Mouse (Mus musculus) adrenal gland, adult (tissue): ENCODE data around the gene Sec14l1.

Source experiments
- DNase-seq, 2 experiments: peaks; one replicate each; pipeline ENCODE4 v3.0.0; 2022 to 2023; ENCODE audit warnings: low spot score in 1 of 2; ENCODE audit not compliant: inconsistent age in 2 of 2

Sec14l1 gene

DNA sequence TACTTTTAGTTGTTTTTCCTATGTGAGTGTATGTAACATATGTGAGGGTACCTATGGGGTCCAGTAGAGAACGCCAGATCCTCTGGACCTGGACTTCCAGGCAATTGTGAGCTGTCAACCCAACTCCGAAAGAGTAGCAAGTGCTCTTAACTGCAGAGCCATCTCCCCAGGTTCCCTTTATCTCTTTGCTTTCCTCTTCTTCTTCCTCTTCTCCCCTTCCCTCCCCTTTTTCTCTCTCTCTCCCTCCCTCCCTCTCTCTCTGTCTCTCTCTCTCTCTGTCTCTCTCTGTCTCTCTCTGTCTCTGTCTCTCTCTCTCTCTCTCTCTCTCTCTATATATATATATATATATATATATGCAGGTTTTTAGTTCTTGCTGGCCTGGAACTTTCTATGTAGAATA, 7.1 kb upstream of the Sec14l1 start:
- DNase-seq = no peak

DNA sequence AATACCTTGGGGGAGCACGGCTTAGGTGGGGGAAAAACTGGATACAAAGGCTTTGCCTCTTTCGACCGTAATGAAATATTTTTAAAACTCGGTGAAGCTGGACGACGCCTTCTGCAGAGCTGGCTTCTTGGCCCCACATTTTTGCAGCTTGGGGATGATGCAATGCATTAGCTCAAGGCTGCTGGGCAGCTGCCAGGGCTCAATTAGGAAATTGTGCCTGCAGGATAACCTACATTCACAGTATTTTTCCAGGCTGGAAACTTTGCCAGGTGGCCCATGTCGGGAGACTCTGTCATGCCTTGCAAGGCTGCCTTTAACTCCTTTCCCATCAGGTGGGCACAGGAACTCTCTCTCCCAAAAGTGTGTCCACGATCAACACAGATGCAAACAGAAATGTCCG, 6.4 kb upstream of the Sec14l1 start:
- DNase-seq = peak; percentile 92 to 97

- peak in 1 of 2 experiments; percentile 48 for DNase-seq
These were observed 5.6 kb upstream of the Sec14l1 start for GRCm38 (mm10) chr11:117109179-117109954.

- DNase-seq = peak in 1 of 2 experiments; percentile 57
These were observed 2.9 kb upstream of the Sec14l1 start for GRCm38 (mm10) chr11:117111967-117112648.

- DNase-seq = no peak
These were observed 2.3 kb upstream of the Sec14l1 start for GRCm38 (mm10) chr11:117112649-117113051.

- peak in 1 of 2 experiments; percentile 74 for DNase-seq
These were observed 1.6 kb upstream of the Sec14l1 start for GRCm38 (mm10) chr11:117113377-117113776.

DNA sequence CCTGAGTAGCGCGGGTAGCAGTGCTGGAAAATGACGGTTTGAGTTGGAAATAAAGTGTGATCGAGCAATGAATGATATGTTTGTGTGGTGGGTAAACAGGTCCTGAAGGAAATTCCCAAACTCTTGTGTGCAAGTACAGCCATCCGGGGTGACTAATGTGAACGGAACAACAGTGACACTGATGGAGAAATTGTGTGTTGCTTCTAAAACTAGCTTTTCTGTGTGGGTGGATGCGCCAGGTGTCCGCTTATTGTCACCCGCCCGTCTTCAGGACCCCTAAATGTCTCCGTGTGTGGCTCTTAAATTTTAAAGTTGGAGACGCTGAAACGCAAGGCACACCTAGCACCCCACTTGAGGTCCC, 757 bp upstream of the Sec14l1 start:
- DNase-seq = no peak

GRCm38 (mm10) chr11:117115346-117116219, 615 bp downstream of the Sec14l1 start:
- DNase-seq = peak in 1 of 2 experiments; percentile 85

- DNase-seq = peak; percentile 53 to 82
These were observed 1.7 kb downstream of the Sec14l1 start for GRCm38 (mm10) chr11:117116350-117117303.

DNA sequence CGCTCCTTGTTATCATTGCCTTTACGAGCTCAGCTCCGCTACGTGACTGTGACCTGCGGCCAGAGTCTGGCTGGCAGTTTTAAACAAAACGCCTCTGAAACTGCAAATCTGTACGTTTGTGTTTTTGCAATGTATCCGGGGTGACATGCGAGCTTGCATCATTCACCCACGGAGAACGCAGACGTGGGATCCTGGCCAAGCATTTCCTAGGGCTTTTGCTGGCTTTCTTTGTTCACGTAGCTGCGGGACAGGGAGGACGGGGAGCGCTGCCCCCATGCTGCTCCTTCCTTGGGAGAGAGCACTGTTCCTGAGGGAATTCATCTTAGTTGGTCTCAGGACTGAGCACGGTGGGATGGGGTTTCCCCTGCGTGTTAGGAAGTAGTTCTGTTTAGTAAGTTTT, 2.4 kb downstream of the Sec14l1 start:
- peak in 1 of 2 experiments; percentile 69 for DNase-seq

- peak in 1 of 2 experiments; percentile 56 for DNase-seq
These were observed 2.8 kb downstream of the Sec14l1 start for GRCm38 (mm10) chr11:117117791-117118190.

- DNase-seq = peak in 1 of 2 experiments; percentile 40
These were observed 3.3 kb downstream of the Sec14l1 start for GRCm38 (mm10) chr11:117118248-117118647.

- DNase-seq = peak; percentile 45 to 54
These were observed 3.9 kb downstream of the Sec14l1 start for GRCm38 (mm10) chr11:117118721-117119321.

DNA sequence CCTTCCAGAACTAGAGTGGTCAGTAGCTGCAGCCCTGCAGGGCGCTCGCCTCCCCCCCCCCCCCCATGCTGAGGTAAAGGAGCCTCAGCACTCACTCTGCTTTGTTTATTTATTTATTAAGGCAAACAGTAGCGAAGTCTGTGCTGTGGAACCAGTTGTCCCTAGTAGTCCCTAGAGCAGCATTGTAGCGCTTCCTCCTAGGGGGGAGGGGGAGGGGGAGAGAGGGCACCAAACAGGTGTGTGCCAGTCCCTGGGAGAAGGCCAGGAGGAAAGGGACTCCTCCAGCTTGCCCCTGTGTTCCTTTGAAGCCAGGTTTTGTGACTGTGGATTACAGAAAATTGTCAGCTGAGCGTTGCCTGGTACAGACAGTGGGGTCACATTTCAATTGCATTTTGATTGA, 4.8 kb downstream of the Sec14l1 start:
- DNase-seq = peak in 1 of 2 experiments; percentile 41

- peak; percentile 63 to 65 for DNase-seq
These were observed 5.6 kb downstream of the Sec14l1 start for GRCm38 (mm10) chr11:117120285-117121163.

GRCm38 (mm10) chr11:117121164-117121535, 6.2 kb downstream of the Sec14l1 start:
- peak in 1 of 2 experiments; percentile 73 for DNase-seq

DNA sequence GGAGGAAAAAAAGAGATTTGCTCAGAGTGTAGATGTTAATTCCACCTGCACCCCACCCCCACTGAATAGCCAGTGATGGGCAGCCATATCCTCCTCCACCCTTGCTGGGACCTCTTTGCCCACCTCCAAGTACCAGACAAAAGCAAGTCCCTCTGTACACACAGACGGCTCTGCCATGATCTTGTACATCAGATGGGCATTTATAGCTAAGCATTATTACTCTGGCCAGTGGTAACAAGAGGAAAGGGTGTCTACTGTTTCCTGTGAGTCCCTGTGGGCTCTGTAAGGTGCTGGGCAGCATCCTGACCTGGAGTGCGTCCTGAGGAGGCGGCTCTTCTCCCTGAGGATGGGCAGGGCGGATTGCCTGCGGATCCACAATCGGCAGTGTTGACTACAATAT, 7.0 kb downstream of the Sec14l1 start:
- DNase-seq = no peak

DNA sequence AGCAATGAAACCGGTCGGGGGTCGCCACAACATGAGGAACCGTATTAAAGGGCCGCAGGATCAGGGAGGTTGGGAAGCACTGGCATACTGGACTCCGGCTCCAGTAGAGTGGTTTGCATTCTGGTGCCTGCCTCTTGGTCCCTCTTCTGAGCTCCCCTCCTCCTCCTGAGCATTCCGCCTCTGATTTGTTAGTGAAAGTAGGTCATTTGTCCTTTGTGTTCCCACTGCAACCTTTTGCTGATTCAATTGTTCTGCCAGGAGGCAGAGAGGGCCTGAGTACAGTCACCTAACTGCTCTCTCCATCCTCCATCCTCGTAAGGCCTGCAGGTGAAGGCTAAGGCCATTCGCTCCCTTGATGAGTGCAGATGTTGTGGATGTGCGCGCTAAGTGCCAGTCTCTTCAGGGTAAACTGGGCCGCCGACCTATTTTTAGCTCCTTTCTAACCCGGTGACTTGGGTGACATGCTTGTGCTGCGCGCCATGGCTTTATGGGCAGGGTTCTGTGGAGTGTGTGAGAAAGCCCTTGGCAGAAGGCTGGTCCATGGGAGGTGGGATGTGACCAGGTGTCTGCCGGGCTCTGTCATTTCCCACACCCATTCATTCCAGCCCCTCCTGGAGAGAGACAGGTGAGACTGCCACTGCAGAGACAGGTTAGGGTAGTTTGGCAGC, 8.6 kb downstream of the Sec14l1 start:
- peak in 1 of 2 experiments; percentile 67 for DNase-seq
